Mouse (Mus musculus): ENCODE measurements around the gene Rere.

Rere gene

DNA sequence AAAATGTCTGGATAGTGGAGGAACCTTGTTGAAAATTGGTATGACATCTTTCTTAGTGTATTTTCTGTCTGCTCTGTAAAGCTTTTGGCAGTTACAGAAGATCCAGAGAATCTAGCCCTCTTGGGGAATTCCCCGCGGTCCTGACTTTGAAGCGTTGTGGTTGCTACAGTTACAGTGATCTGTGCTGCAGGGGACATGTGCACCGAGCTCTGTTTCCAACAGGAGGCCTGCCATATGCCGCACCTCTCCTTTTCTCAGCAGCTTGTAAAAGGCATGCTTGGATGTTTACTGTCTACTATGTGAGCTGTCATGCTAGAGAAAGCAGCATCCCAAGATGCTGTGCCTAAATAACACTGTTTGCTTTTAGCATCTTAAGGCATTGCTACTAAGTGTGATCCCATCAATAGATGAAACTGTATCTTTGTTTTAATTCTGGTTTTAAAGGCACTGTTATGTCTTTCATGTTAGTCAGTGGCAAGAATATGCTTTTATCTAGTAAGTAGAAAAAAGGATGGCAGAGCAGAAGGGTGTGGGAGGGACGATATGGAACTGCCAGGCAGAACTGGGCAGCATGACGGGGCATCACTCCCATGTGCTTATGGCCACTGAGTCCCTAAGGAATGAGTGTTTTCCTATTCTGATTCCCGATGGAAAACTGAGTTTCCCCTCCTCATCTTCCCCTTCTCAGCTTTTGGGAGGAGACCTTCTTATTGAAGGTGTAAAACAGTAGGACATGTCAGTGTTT is 57.6 kb downstream of the Rere start:
- ATAC-seq (ENCODE audit: insufficient number of reproducible peaks, low FRiP score, low TSS enrichment): peak; percentile 96

DNA sequence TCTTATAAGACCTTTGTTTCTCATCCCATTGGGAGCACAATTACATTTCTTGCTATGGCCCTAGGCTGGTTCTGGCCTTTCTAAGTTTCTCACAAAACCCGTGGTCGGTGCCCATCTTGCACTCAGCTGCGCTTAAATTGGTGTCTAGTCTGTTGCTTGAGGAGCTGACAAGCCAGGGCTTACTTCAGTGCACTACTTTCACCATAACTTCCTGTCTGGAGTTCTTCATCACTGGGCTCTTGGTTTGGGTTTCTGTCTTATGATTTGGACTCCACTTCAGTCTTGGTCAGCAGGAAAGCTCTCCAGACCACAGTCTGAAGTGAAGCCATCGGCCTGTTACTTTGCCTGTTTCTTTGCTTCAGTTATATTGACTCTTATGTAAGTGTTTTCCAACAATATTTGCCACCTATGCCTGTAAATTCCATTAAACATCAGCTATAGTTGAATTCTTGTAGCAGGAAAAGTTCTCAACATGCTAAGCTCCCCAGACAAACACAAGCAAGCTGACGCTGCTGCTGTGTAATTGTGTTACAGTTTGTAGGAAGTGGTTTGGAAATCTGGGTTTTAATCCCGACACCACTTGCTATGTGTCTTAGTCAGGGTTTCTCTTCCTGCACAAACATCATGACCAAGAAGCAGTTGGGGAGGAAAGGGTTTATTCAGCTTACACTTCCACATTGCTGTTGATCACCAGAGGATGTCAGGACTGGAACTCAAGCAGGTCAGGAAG is 59.5 kb downstream of the Rere start:
- ATAC-seq (ENCODE audit: insufficient number of reproducible peaks, low FRiP score, low TSS enrichment): no peak

DNA sequence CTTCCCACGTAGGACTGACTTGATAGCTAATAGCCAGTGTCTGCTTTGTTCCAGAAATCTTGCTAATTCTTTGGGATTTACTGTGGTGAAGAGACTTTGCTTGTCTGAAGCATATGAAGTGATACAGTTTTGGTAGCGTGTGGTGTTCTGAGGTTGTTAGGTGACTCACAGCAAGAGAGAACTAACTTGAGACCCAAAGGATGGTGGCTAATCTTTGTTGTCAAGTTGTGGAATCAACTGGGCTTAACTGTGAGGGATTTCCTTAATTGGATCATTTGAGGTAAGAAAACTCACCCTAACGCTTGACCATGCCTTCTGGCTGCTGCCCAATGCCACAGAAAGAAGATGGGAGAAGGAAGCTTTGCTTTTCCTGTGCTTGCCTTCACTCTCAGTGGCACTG is 63.1 kb downstream of the Rere start:
- ATAC-seq (ENCODE audit: insufficient number of reproducible peaks, low FRiP score, low TSS enrichment): no peak

DNA sequence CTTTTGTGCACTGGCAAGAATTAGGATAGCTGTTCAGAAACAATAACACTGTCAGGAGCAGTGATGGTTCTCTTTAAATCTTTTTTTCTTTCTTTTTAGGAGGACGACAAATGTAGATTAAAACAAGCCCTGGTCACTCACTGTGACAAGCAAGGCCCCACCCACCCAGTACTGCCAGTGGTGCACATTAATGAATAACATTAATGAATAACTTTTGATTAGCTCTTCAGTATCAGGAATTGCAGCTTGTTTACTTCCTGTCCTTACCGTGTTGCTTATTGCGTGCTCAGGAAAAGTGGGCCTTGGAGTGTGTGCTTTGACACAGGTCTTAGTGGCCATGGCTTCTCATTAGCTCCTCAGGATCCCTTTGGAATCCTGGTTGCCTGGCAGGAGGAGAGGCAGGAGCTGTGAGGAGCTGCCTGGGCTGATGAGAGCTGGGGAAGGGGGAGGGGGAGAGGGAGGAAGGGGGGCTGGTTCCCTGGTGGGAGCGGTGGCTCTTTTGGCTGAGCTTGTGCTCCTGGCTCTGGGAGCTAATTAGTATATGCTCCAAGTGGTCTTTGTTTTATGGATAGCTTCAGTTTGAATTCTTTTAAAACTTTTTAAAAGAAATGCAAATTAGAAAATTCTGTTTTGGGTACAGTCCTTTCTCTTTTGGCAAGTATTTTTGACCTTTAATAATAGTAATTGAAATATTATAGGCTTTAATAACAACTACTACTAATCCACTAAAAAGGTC is 65.4 kb downstream of the Rere start:
- ATAC-seq (ENCODE audit: insufficient number of reproducible peaks, low FRiP score, low TSS enrichment): no peak

DNA sequence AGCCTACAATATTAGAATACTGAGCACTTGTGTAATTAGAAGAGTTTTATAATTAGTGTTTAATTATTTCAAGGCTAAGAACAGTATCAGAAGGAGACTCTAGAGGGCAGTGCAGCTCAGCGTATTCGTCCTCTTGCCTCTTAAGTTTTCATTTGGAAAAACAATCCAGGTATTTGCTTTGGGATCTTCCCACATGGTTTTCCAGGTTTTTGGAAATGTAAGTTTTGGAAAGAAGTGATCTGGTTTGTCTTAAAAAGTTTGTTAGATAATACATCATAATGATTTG is 65.9 kb downstream of the Rere start:
- ATAC-seq (ENCODE audit: insufficient number of reproducible peaks, low FRiP score, low TSS enrichment): no peak

DNA sequence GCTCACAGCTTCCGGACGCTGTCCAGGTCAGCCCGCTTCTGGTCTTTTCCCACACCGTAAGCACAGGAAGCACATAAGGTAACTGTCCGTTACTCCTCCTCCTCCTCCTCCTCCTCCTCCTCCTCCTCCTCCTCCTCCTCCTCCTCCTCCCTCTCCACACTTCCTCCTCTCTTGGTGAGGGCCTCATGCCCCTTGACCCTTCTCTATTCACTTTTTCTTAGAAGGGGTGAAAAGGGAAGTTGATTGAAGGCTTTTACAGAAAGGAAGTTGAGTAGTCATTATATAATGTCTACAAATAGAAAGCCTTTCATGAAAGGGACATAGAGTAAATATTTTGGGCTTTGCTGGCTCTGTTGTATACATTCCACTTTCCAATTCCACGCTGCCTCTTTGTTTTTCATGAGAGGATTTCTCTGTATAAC is 68.2 kb downstream of the Rere start:
- ATAC-seq (ENCODE audit: insufficient number of reproducible peaks, low FRiP score, low TSS enrichment): no peak

DNA sequence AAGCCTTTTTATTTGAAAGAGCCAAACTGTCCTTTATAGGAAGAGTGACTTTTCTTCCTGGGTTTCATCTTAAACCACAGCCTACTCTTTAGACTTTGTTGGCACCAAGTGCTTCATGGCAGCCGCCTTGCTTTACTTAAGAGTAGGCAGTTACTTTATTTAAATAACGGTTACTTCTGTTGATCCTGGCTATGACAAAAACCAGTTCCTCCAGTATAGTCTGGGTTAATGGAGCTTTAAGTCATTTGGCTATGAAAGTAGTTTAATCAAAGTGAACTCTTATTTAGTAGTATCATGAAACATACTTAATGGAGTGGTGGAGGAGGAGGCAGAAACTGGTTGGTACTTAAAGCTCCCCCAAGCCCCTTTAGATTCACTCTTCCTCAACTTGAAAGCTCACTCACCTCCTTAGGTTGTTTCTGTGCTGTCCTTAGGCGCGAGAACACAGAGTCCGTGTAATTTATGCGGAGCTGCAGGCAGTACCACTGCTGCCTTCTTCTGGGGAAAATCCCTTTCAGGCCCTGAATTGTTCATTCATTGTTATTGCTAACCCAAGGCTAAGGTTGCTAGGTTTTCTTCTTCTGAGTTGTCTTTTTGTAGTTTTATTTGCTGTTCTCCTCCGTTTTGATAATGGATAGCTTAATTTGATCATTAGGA is 70.1 kb downstream of the Rere start:
- no peak for ATAC-seq (ENCODE audit: insufficient number of reproducible peaks, low FRiP score, low TSS enrichment)

DNA sequence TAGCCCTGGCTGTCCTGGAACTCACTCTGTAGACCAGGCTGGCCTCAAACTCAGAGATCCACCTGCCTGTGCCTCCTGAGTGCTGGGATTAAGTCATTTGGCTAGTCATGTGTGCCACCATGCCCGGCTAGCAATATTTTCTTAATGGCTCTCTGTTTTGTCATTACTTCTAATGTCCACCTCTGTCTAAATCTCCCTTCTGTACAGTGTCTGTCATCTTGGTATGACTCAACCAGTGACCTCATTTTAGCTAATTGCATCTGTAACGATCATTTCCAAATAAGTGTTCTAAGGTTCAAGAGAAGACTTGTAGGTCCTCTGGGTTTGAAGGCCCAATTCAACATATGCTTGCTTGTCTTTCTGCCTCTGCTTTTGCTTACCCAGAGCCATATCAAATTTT is 71.3 kb downstream of the Rere start:
- ATAC-seq (ENCODE audit: insufficient number of reproducible peaks, low FRiP score, low TSS enrichment): no peak

DNA sequence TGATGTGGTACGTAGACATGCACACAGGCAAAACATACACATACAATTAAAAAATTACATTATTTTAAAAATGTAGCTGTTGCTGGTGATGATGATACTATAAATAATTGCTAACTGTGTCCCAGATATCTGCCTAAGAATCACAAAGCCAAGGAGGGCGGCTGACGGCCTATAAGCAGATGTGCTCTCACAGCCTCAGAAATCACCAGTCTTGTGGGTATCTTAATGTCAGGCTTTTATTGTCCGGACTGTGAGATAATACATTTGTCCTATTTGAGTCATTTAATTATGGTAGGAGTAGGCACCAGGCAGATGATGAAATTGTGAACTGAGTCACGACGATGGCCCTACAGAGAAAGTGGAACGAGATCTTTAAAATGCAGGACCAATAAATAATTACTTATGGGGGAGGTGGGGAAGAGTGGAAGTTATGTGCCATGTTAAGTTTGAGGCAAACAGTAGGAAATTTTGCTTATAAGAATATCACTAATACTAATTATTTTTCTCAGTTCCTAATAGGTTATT is 72.0 kb downstream of the Rere start:
- no peak for ATAC-seq (ENCODE audit: insufficient number of reproducible peaks, low FRiP score, low TSS enrichment)

DNA sequence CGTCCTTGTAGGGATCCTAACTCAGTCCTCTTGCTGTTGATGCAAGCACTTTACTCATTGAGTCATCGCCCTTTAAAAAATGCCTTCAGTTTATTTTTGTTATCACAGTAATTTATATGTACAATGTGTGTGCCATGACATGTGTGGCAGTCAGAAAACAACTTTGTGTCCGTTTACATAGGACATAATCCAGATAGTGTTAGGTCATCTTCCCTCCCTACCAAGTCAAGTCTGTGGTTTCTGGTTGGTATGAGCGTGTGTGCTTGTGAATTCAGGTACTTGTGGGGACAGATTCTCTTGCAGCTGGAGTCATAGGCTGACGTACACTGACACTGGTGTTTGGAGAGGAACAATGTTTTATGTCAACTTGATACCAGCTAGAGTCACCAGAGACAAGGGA is 74.4 kb downstream of the Rere start:
- ATAC-seq (ENCODE audit: insufficient number of reproducible peaks, low FRiP score, low TSS enrichment): no peak

DNA sequence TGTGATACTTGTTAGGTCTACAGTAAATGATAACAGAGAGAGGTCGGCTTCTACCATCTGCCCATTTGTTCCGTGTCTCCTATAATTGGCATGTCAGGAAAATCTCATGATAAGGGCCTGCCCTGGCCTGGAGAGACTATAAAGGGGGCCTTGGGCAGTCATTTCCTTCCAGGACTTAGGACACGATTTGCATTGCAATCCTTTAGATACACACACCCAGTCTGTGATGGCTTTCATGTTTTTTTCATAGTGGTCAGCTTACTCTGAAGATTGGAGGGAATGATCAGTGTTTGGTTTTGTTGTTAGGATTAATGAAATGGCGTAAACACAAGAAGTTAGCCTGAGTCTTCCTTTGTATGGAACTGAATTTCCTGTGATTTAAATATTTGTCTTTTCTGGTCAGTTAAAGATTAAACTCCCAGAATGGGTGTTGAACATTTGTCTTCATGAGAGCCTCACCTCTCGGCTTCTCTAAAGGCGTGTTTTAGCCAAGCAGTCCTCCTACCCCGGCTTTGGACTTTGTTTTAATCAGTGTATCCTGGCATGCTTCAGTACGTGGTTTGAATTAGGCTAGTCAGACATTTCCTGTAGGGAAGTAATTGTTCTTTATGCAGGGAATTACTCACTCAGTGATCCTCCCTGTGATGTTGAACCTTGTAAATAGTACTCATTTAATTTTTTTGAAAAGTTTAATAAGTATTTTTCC is 80.7 kb downstream of the Rere start:
- ATAC-seq (ENCODE audit: insufficient number of reproducible peaks, low FRiP score, low TSS enrichment): no peak

DNA sequence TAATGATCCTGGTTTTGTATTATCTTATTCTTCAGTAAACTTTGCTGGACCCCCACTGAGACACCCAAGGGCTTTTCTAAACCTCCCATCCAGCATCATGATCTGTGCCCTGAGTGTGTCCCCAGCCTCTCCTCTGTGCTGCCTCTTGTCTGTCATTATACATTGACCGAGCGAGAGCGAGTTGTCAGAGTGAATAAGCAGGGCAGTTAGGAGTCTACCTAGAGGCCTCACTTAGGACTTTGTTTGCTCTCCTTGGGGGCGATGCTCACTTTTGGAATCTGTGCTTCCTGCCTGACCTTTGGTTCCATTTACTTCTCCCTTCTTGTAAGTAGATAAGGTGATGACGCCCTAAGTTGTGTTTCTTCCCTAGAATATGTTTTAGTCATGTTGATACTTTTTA is 81.4 kb downstream of the Rere start:
- ATAC-seq (ENCODE audit: insufficient number of reproducible peaks, low FRiP score, low TSS enrichment): no peak

DNA sequence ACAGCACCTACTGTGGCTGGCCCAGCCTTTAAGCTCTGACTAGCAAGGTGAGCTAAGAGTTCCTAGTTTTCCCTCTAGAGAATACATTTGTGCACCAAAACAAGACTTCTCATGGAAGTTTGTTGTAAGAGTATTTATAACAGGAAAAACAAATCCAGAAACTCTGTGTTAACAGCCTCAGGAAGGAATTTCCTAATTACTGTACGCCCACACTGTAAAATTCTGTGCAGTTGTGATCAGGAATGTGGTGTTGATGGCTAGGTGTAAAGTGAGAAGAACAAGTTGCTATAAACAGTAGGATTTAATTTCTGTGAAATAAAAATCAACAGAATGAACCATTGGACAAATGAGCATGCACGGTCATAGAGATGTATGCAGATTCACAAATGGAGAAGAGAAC is 83.3 kb downstream of the Rere start:
- ATAC-seq (ENCODE audit: insufficient number of reproducible peaks, low FRiP score, low TSS enrichment): no peak

DNA sequence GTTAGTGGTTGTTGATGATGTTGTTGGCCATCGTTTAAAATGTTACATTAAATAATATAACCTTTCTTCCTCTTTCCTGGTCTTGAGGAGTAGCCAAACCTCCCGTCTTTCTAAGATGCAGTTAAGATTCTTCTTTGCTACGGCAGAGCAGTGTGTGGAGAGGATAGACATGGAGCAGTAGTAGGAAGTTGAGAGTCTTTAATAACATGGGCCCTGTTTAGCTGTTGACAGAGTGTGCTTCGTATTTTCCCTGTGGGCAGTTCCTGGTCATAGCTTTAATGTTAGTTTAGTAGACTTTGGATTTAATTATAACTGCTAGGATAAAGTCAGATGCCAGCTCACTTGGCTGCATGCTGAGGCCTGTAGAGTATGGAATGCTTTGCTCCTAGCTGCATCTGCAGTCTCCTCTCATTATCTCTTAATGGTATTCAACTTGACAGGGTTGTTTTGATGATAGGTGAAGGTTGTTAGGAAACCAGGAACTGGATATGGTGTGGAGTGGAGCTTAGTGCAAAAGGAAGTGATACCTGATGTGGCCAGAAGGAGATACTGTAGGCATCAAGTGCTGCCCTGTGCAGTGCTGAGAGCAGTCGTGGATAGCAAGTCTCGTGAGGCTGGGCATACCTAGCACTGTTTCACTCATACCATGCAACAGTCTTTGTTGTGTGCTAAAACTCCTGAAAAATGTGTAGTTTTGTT is 85.2 kb downstream of the Rere start:
- no peak for ATAC-seq (ENCODE audit: insufficient number of reproducible peaks, low FRiP score, low TSS enrichment)

DNA sequence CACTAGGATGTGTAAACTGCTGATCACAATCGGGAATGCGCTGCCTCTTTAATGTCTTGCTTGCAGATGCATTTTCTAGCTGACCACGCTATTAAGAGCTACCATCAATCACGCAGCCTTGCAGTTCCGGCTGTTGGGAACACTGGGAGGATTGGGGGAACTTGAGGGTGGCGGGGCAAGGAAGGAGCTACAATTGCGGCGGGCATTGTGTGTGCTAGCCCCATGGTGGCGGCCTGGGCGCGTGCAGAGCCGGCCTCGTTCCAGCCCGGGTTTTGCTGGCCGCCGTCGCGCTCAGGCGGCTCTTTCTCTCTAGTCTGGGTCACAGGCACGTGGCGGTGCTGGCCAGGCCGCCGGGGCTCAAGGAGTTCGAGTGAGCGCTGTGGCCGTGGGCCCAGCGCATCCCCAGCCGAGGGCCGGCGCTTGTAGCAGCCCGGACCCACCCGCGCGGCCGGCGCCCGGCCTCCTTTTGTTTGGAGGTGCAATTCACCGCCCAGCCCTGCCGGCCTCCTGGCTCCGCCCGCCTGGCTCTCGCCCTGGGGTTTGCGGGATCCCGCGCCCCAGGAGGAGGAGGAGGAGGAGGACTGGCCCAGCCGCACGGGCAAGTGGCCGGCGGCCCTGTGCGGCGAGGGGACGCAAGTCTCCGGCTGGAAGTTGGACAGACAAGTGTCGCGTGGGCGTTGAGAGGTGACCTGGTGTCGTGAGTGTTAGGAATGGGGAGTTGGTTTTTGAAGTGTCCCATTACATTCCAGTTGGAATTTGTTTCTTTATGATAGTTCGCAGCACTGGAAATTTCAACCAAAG is 90.3 kb downstream of the Rere start:
- ATAC-seq (ENCODE audit: insufficient number of reproducible peaks, low FRiP score, low TSS enrichment): peak; percentile 75

DNA sequence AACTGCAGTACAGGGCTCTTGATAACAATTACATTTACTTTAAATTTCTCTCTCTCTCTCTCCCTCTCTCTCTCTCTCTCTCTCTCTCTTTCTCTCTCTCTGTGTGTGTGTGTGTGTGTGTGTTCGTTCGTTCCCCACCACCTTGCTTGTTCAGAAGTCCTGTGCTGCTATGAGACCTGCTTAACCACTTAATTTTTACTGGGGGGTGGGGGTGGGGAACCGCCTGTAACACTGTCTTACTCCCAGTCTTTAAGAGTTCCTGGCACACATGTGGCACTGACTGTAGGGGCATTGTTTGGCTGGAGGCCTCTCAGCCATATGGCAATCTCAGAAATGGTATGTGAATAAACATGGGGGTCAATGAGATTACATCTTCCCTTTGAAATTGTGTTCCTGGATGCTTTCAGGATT is 91.2 kb downstream of the Rere start:
- no peak for ATAC-seq (ENCODE audit: insufficient number of reproducible peaks, low FRiP score, low TSS enrichment)

DNA sequence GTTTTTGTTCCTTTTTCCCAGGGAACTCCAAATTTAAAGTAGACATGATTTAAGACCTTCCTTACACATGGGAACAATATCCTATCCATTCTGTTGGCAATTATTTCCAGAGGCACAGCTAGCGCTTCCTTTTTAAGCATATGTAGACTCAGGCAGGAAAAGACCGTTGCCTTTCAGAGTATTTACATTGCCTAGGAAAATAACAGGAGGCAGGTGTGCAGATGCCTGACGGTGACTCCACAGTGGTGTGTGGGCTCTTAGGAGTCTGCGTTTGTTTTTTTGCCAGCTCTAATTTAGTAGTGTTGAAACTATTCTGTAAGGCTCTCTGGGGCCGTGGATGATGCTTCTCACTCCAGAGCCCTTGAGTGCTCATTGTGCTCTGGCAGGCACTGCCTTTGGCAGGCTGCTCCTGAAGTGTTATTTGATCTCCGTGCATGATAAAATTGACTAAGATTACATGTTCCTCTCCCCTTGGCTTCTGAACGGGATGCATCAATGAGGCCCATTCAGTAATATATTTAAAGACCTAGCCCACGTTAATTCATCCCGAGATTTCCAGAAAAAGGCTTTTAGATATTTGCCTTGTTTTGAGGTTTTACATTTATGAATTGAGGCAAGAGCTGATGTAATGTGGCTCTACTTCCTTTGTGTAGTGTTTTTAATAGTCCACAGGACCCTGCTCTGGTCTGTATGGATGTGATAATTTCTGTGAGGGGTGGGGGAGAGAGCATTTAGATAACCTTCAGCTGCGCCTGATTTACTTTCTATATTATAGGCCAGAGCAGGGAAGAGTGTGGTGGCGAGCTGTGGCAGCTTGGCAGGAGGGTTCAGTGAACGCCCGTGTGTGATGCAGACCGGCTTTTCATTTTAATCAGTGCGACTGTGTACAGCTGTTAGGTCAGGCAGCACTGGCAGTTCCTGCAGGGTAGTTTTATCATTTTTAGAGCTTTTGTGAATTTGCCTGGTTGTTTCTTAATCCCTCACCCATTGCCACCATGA is 92.0 kb downstream of the Rere start:
- peak; percentile 21; the same call in 1 of the 2 replicates for ATAC-seq (ENCODE audit: insufficient number of reproducible peaks, low FRiP score, low TSS enrichment)
